Mouse (Mus musculus) testis, adult 2 months (tissue): ENCODE data around the gene Carmil1.

ENCODE experiments used
- CTCF ChIP-seq: fragments of 200-500 bp; IDR thresholded peaks from 2 replicates; pipeline ENCODE4 v1.5.1; 2012; ENCODE audit warnings: low read depth, mild to moderate bottlenecking, inconsistent platforms, low read length, moderate library complexity; ENCODE audit not compliant: control insufficient read depth, insufficient read depth, insufficient replicate concordance
- POLR2A ChIP-seq: fragments of 200-500 bp; IDR thresholded peaks from 2 replicates; pipeline ENCODE4 v1.6.1; 2012; ENCODE audit warnings: low read depth, mild to moderate bottlenecking, inconsistent platforms, low read length, moderate library complexity; ENCODE audit not compliant: control insufficient read depth

DNA sequence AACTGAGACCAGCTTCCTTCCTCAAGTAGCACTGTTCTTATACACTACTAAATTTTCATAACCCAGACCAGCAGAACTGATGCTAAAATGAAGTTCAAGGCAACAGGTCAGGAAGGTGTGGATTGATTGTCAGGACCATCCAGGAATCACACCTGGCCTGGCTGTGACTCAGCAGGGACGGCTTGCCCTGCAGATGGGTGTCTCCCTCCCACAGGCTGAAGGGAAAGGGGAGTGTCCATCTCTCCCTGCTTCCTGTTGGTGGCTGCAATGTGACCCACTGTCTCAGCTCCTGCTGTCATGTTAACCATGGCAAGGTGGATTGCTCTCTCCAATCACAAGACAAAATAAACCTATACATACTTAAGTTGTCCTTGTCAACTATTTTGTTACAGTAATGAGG is 215.1 kb downstream of the Carmil1 start:
- TF ChIP-seq CTCF: no peak
- TF ChIP-seq POLR2A: no peak
